Mouse (Mus musculus): ENCODE measurements around the gene Hapln4.

DNA sequence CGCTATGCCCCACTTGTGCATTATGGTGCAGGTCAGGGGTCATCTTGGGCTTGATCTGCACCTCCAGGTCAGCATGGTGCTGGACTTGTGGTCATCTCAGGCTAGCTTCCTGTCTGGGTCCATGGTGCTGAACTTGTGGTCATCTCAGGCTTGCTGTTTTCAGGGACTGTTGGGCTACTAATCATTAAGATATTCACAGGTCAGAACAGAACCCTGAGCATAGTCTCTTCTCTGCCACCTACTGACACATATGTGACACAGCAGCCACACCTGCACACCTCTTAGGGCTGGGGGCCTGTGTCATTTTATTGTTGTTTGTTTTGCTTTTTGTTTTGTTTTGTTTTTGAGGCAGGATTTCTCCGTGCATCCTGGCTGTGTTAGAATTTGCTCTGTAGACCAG is 39.6 kb downstream of the Hapln4 start:
- TF ChIP-seq CTCF (IDR thresholded peaks at IDR 0.05; ENCODE audit: borderline replicate concordance, insufficient read depth, low read depth, low read length): peak; percentile 56; the same call in 1 of the 2 replicates
- TF ChIP-seq POLR2A (IDR thresholded peaks at IDR 0.05; ENCODE audit: borderline replicate concordance, insufficient read depth, low read length): no peak
